Mouse (Mus musculus) neural tube, embryonic 12.5 days (tissue): ENCODE results near the gene Casz1. TPM values are rescaled to one million over a fixed set of nuclear protein-coding genes. Genes with fewer than 3 reads are reported as not detected.

Source experiments
- ATAC-seq: fragments of 200-750 bp; cut with Nextera tagmentation; 2 replicates; pipeline ENCODE4 v1.8.0; 2017; ENCODE audit warnings: low read depth, mild to moderate bottlenecking, moderate TSS enrichment, moderate library complexity; ENCODE audit not compliant: low FRiP score
- H3K27ac ChIP-seq: fragments of 300-500 bp; sonication (generic); 2 replicates; pipeline ENCODE4 v1.5.1; 2016
- H3K27me3 ChIP-seq: fragments of 300-500 bp; sonication (generic); replicated peaks from 2 replicates; pipeline ENCODE4 v1.6.1; 2016; ENCODE audit warnings: mild to moderate bottlenecking
- H3K36me3 ChIP-seq: fragments of 300-500 bp; sonication (generic); 2 replicates; pipeline ENCODE4 v1.6.1; 2016; ENCODE audit warnings: mild to moderate bottlenecking
- H3K4me1 ChIP-seq: fragments of 300-500 bp; sonication (generic); 2 replicates; pipeline ENCODE4 v1.6.1; 2016
- H3K4me2 ChIP-seq: fragments of 300-500 bp; sonication (generic); replicated peaks from 2 replicates; pipeline ENCODE4 v1.6.1; 2016; ENCODE audit warnings: mild to moderate bottlenecking
- H3K4me3 ChIP-seq: fragments of 300-500 bp; sonication (generic); 2 replicates; pipeline ENCODE4 v1.5.1; 2016
- H3K9ac ChIP-seq: fragments of 300-500 bp; sonication (generic); 2 replicates; pipeline ENCODE4 v1.6.1; 2016; ENCODE audit warnings: mild to moderate bottlenecking
- H3K9me3 ChIP-seq: fragments of 300-500 bp; sonication (generic); 2 replicates; pipeline ENCODE4 v1.6.1; 2016; ENCODE audit warnings: mild to moderate bottlenecking
- WGBS: fragments of 180-500 bp; shearing (Covaris S2); methylation state at CpG from one replicate; pipeline ENCODE4 v1.1.7; 2016; 5-methylcytosine and 5-hydroxymethylcytosine counted together
- polyA plus RNA-seq: library from polyadenylated mRNA; unstranded; fragments of >200 nt; fragmentation: Nextera tagmentation; extraction: Ambion mirVana; gene quantifications from 2 replicates; pipeline ENCODE4 v1.2.1, GENCODE M21; 2016

Gene Casz1
- polyA plus RNA-seq, 1 experiment from 2014 or later, result 14.2 TPM

DNA sequence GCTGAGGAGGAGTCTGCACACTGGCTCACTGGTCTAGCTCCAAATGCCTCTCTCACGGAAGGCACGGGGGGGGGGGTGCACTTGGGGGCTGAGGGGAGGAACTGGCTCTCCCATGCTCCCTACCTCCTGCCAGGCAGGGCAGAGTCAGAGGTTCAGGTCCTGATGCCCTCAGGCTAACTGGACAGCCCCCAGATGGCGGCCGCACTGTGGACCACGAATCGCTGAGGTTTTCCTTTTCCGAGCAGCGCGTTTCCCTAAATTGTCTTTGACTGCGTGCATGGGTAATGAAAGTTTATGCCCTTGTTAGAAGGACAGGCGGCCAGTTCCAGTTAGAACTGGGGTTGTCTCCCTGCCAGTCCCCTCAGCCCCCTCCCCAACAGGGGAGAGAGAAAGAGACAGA lies 116.4 kb downstream of the Casz1 start:
- no peaks in the 10 kb centered on the region for H3K9me3 ChIP-seq
- 39% methylated on average over 11 of the region's 11 CpGs for WGBS
- 0 out of 2 replicates have a peak overlapping the region, but pooled peaks have one; percentile 8 for H3K9ac ChIP-seq
- peak overlapping the region; percentile 43; the same call in 1 of the 2 replicates for H3K27ac ChIP-seq
- H3K4me3 ChIP-seq, result no peak overlapping the region
- H3K27me3 ChIP-seq, result peaks cover 58% of the 10 kb centered on the region
- H3K4me1 ChIP-seq, result peaks cover 82% of the 10 kb centered on the region
- no peak for ATAC-seq
- no peaks in the 10 kb centered on the region for H3K36me3 ChIP-seq
- 0 out of 2 replicates have a peak overlapping the region, but pooled peaks have one; percentile 9 for H3K4me2 ChIP-seq

DNA sequence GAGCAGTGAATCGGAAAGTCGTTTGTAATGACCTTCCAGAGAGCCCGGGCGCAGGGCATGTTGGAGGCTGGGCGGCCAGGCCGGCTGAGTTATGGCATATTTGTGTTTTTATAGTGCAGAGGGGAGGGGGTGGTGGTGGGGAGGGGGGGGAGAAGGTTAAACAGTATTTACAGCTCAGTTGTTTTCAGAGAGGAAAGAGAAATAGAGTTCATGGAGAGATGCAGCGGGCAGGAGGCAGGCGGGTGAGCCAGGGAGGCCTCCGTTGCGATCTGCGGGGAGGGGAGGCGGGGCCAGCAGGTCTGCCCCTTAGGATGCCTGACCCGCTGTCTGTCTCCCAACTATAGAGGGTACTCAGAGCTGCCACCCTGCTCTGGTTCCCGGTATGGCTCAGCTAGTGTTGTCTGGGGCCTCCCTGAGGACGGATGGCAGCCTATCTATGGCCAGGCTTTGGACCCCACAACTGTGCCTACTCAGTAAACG lies 118.0 kb downstream of the Casz1 start:
- peaks cover 65% of the 10 kb centered on the region for H3K27me3 ChIP-seq
- H3K27ac ChIP-seq, result peak overlapping the region; percentile 57; the same call in 1 of the 2 replicates
- no peaks in the 10 kb centered on the region for H3K36me3 ChIP-seq
- H3K4me2 ChIP-seq, result peak overlapping the region; percentile 51
- 0 out of 2 replicates have a peak overlapping the region, but pooled peaks have one; percentile 1 for H3K4me3 ChIP-seq
- H3K9ac ChIP-seq, result no peak overlapping the region
- WGBS, result 3% methylated on average over 16 of the region's 16 CpGs
- ATAC-seq, result peak; percentile 55; the same call in 1 of the 2 replicates
- H3K9me3 ChIP-seq, result no peaks in the 10 kb centered on the region
- peaks cover 92% of the 10 kb centered on the region for H3K4me1 ChIP-seq

DNA sequence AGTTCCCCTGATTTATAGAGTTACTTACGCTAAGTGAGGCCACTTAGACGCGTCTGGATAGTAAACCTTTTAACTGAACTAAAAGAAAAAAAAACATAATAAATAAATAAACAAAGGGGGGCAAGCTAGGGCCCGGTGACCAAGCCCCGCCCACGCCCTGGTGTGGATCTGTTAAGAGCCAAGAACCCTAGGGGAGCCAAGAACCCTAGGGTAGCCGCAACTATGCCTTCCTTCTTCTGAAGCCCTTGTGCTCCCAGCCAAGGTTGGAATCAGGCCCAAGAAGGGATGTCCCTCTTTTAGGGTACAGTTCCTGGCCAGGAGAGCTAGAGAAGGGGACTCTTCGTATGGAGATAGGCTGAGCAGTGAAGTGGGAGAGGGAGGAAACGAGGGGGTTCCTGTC lies 119.2 kb downstream of the Casz1 start:
- no peak overlapping the region for H3K9ac ChIP-seq
- no peak overlapping the region for H3K4me2 ChIP-seq
- H3K9me3 ChIP-seq, result no peaks in the 10 kb centered on the region
- H3K27me3 ChIP-seq, result peaks cover 63% of the 10 kb centered on the region
- H3K4me3 ChIP-seq, result no peak overlapping the region
- no peaks in the 10 kb centered on the region for H3K36me3 ChIP-seq
- no peak for ATAC-seq
- H3K4me1 ChIP-seq, result peaks cover 94% of the 10 kb centered on the region
- H3K27ac ChIP-seq, result 0 out of 2 replicates have a peak overlapping the region, but pooled peaks have one; percentile 39
- WGBS, result 39% methylated on average over 9 of the region's 9 CpGs

DNA sequence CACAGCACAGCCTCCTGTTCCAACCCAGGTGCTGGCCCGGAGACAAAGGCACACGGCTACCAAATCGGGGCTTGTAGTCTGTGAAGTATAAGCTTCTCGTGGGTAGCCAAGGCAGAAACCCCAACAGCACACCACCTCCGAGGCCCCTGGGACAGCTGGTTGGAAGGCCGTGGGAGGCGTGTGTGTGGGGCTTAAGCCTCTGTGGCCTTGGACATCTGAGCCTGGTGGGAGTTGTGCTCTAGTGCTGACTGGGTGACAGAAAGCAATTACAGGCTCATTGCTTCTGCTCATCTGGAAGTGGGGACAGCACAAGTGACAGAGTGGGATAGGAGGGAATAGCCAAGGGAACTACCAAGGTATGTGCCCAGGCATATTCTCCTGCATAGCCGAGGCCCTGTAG lies 119.7 kb downstream of the Casz1 start:
- 0 out of 2 replicates have a peak overlapping the region, but pooled peaks have one; percentile 39 for H3K27ac ChIP-seq
- H3K36me3 ChIP-seq, result no peaks in the 10 kb centered on the region
- H3K4me2 ChIP-seq, result 0 out of 2 replicates have a peak overlapping the region, but pooled peaks have one; percentile 8
- 57% methylated on average over 8 of the region's 8 CpGs for whole genome bisulfite sequencing
- H3K27me3 ChIP-seq, result peaks cover 60% of the 10 kb centered on the region
- H3K9me3 ChIP-seq, result no peaks in the 10 kb centered on the region
- H3K4me1 ChIP-seq, result peaks cover 91% of the 10 kb centered on the region
- H3K9ac ChIP-seq, result no peak overlapping the region
- no peak for ATAC-seq
- no peak overlapping the region for H3K4me3 ChIP-seq

DNA sequence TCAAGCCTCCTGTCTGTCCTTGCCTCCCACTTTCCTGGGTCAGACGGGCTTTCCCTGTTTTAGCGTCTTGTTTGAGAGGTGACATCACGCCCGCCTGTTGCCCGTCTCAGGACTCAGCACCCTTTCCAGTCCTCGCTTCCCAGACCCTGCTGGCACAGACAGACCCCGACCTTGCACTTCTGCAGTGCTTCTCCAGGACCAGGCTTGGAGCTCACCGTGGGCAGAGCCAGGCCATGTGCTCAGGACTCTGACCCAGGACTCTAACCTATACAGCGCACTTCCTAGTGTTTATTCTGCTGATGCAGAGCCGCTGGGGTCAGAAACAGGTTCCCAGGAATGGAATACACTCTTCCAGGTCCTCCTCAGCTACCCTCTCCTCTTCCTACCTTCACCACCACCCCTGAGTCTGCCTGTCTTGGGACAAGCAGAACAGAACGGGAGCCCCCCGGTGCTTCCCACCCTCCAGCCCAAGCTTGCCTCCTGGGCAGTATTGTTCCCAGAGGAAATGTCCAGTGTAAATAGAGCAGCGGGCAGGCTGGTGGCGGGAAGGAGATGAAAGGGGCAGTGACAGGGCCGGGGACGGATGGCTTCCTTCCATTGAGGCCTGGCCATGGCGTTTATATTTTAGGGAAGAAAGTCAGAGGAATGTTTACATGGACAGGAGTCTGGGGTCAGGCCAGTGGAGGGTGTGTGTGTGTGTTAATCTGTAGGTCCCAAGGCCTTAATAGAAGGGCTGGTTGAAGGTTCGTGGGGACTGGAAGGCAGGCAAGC lies 121.5 kb downstream of the Casz1 start:
- H3K27me3 ChIP-seq, result peaks cover 44% of the 10 kb centered on the region
- H3K9me3 ChIP-seq, result no peaks in the 10 kb centered on the region
- no peak for ATAC-seq
- H3K36me3 ChIP-seq, result no peaks in the 10 kb centered on the region
- 38% methylated on average over 18 of the region's 18 CpGs for WGBS
- no peak overlapping the region for H3K4me3 ChIP-seq
- peak overlapping the region; percentile 30; the same call in 1 of the 2 replicates for H3K4me2 ChIP-seq
- H3K9ac ChIP-seq, result 0 out of 2 replicates have a peak overlapping the region, but pooled peaks have one; percentile 35
- peak overlapping the region; percentile 62; the same call in 1 of the 2 replicates for H3K27ac ChIP-seq
- H3K4me1 ChIP-seq, result peaks cover 81% of the 10 kb centered on the region

DNA sequence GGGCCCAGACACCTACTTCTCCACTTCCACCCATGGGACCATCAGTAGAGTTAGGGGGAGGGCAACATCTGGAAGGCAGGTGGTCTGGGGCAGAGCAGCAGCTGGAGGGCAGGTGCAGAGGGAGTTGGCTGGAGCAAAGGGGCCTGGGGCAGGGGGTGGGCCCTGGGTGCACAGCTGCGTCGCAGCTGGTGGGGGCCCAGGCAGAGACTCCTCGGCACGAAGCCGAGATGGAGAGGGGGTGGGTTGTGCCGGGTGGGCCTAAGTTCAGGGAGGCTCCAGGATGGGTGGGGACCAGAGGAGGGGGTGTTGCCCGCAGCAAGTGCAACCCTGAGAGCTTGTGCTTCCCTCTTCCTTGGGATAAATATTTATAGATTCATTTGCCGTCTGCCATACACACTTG lies 122.2 kb downstream of the Casz1 start:
- 18% methylated on average over 8 of the region's 8 CpGs for WGBS
- H3K4me2 ChIP-seq, result peak overlapping the region; percentile 30; the same call in 1 of the 2 replicates

DNA sequence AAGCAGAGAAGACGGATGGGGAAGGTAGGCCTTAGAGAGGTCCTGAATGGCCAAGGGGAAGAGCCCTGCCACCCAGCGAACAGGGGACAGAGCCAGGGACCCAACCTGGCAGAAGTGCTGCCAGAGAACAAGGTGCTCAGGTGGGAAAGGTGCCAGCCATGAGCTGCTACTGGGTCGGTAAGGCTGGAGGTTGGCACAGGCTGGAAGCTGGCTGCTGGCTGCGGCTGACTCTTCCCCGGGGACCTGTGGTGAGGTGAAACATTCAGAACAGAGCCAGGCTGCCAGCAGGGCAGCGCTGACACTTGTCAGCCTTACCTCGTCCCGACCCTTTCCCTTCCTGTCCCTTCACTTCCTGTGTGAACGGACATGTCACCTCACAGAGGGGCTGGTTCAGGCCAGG lies 124.1 kb downstream of the Casz1 start:
- no peak overlapping the region for H3K9ac ChIP-seq
- H3K4me1 ChIP-seq, result peaks cover 66% of the 10 kb centered on the region

More for the DNA sequence above, 122.2 kb downstream of the Casz1 start:
- H3K27me3 ChIP-seq, result peaks cover 39% of the 10 kb centered on the region
- H3K36me3 ChIP-seq, result no peaks in the 10 kb centered on the region
- peaks cover 81% of the 10 kb centered on the region for H3K4me1 ChIP-seq
- H3K27ac ChIP-seq, result 0 out of 2 replicates have a peak overlapping the region, but pooled peaks have one; percentile 62
- H3K4me3 ChIP-seq, result no peak overlapping the region
- no peak for ATAC-seq
- no peak overlapping the region for H3K9ac ChIP-seq
- H3K9me3 ChIP-seq, result no peaks in the 10 kb centered on the region

DNA sequence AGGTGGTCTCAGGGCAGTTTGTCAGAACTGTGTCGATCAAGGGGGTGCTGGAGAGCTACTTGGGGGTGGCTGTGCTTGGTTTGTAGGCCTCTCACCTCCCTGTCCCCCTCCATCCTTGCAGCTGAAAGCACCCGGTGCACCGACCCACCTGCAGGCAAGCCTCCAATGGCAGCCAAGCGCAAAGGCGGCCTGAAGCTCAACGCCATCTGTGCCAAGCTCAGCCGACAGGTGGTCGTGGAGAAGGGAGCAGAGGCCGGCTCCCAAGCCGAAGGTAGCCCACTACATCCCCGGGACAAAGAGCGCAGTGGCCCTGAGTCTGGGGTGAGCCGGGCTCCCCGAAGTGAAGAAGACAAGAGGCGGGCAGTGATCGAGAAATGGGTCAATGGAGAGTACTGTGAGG lies 124.6 kb downstream of the Casz1 start:
- Histone ChIP-seq H3K9ac (no peak overlapping the region), H3K4me1 (peaks cover 65% of the 10 kb centered on the region), H3K4me3 (no peak overlapping the region), H3K36me3 (no peaks in the 10 kb centered on the region), H3K27me3 (peaks cover 51% of the 10 kb centered on the region), H3K9me3 (no peaks in the 10 kb centered on the region), H3K27ac (no peak overlapping the region), H3K4me2 (no peak overlapping the region)
- ATAC-seq, result no peak
- WGBS, result 91% methylated on average over 16 of the region's 16 CpGs

More for the DNA sequence above, 124.1 kb downstream of the Casz1 start:
- Histone ChIP-seq H3K4me2 (no peak overlapping the region), H3K27me3 (peaks cover 45% of the 10 kb centered on the region), H3K36me3 (no peaks in the 10 kb centered on the region), H3K9me3 (no peaks in the 10 kb centered on the region), H3K4me3 (no peak overlapping the region), H3K27ac (no peak overlapping the region)
- WGBS, result 65% methylated on average over 9 of the region's 9 CpGs
- ATAC-seq, result no peak

DNA sequence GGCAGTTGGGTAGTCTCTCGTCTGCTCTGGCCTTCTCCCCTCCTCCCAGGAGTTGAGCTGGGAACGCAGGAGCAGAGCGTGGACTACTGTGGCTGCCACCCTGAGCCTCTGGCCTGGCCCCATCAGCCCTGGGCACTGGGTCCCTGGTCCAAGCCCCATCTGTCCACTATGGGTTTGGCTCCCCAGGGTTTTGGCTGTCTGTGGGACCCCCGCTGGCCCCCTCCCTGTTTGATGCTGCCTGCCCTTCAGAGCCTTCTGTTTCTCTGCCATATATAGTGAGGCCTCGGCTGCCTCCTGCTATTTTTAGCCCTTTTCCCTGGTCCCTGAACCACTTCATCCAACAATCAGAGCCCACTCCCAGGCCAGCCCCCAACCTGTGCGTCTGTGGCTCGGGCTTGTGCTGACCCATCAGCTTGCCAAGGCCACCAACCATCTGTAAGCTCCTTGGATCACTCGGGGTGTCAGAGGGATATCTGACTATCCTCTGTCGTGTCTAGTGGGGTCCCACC lies 126.5 kb downstream of the Casz1 start:
- H3K27me3 ChIP-seq, result peaks cover 49% of the 10 kb centered on the region
- no peaks in the 10 kb centered on the region for H3K9me3 ChIP-seq
- H3K4me1 ChIP-seq, result peaks cover 66% of the 10 kb centered on the region
- ATAC-seq, result no peak
- WGBS, result 57% methylated on average over 9 of the region's 9 CpGs
- H3K9ac ChIP-seq, result no peak overlapping the region
- no peaks in the 10 kb centered on the region for H3K36me3 ChIP-seq
- H3K4me3 ChIP-seq, result no peak overlapping the region
- no peak overlapping the region for H3K4me2 ChIP-seq
- no peak overlapping the region for H3K27ac ChIP-seq

DNA sequence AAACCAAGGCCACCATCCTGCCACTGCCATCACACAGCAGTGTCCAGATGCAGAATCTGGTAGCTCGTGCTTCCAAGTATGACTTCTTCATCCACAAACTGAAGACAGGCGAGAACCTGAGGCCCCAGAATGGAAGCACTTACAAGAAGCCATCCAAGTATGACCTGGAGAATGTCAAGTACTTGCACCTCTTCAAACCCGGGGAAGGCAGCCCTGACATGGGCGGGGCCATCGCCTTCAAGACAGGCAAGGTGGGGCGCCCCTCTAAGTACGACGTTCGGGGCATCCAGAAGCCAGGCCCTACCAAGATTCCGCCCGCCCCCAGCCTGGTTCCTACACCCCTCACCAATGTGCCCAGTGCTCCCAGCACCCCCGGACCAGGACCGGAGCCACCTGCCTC lies 128.9 kb downstream of the Casz1 start:
- Histone ChIP-seq H3K9me3 (no peaks in the 10 kb centered on the region), H3K4me1 (peaks cover 43% of the 10 kb centered on the region), H3K4me3 (no peak overlapping the region), H3K36me3 (0 out of 2 replicates have a peak, but pooled peaks cover 8% of the 10 kb centered on the region), H3K27ac (no peak overlapping the region), H3K4me2 (no peak overlapping the region), H3K27me3 (peaks cover 50% of the 10 kb centered on the region), H3K9ac (no peak overlapping the region)
- WGBS, result 94% methylated on average over 13 of the region's 13 CpGs
- no peak for ATAC-seq

DNA sequence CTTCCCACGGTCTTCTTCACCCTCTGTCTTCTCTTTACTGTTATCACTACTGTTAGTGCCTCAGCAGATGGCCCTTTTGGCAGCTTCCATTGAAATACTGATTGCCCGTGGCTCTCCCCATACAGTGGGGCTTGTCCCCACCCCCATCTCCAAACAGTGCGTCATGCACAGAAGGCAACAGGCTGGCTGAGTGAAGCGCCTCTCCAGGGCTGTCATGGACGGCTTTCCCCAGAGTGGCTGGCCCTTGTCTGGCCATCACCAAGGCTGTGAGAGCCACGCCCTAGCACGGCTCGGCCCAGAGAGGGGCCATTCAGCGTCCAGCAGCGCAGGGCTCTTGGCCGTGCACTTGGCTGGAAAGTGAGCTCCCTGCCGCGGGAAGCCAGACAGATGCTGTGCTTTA lies 131.0 kb downstream of the Casz1 start:
- Histone ChIP-seq H3K9me3 (no peaks in the 10 kb centered on the region), H3K4me1 (peaks cover 46% of the 10 kb centered on the region), H3K4me3 (no peak overlapping the region), H3K4me2 (no peak overlapping the region), H3K9ac (no peak overlapping the region), H3K27me3 (peaks cover 51% of the 10 kb centered on the region), H3K36me3 (peaks cover 16% of the 10 kb centered on the region), H3K27ac (no peak overlapping the region)
- 29% methylated on average over 13 of the region's 13 CpGs for WGBS
- ATAC-seq, result no peak

DNA sequence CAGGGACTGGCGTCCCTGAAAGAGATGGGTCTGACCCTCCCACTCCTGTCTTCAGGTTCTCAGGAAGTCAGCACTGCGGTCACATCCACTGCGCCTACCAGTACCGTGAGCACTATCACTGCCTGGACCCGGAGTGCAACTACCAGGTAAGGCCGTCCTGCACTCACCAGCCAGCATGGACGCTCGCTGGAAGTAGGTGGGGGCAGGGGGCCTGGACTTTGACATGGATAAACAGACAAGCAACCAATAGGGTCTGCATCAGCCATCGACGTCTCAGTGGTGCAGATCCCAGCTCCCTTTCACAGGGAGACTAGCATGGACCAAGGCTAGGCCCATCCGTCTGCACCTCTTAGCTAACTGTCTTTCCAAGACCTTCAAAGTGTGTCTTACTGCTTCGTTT lies 131.9 kb downstream of the Casz1 start:
- Histone ChIP-seq H3K4me3 (no peak overlapping the region), H3K9me3 (no peaks in the 10 kb centered on the region), H3K27me3 (peaks cover 51% of the 10 kb centered on the region), H3K9ac (no peak overlapping the region), H3K4me2 (no peak overlapping the region), H3K4me1 (peaks cover 48% of the 10 kb centered on the region), H3K36me3 (peaks cover 16% of the 10 kb centered on the region), H3K27ac (no peak overlapping the region)
- no peak for ATAC-seq
- WGBS, result 91% methylated on average over 12 of the region's 12 CpGs
